Mouse (Mus musculus): ENCODE data around the gene Arfgap2. TPM values are rescaled to one million over a fixed set of nuclear protein-coding genes. Genes with fewer than 3 reads are reported as not detected.

Gene Arfgap2
- polyA plus RNA-seq, 1 experiment = 60.4 TPM

GRCm38 (mm10) chr2:91305926-91306325 is 41.2 kb downstream of the Arfgap2 start:
- Histone ChIP-seq H3K27me3 (ENCODE audit: control insufficient read depth, insufficient read depth, insufficient read length) (no peaks in the 10 kb centered on the region), H3K36me3 (ENCODE audit: control insufficient read depth, insufficient read depth) (no peaks in the 10 kb centered on the region), H3ac (ENCODE audit: control insufficient read depth, insufficient read length) (no peak overlapping the region), H3K79me2 (ENCODE audit: control insufficient read depth, insufficient read depth) (no peaks in the 10 kb centered on the region), H3K4me2 (ENCODE audit: low read depth) (no peak overlapping the region), H3K4me3 (no peak overlapping the region)
- TF ChIP-seq POLR2A (IDR thresholded peaks at IDR 0.05; ENCODE audit: insufficient read length, low read depth) = no peak
- TF ChIP-seq E2F4 (IDR thresholded peaks at IDR 0.05; ENCODE audit: insufficient read depth) = no peak

- TF ChIP-seq USF1 (IDR thresholded peaks at IDR 0.05; ENCODE audit: low read depth) (no peak), POLR2A (IDR thresholded peaks at IDR 0.05; ENCODE audit: insufficient read length, low read depth) (no peak), POLR2AphosphoS2 (IDR thresholded peaks at IDR 0.05; ENCODE audit: insufficient read length, low read depth) (no peak), E2F4 (IDR thresholded peaks at IDR 0.05; ENCODE audit: insufficient read depth) (no peak), MYOG (IDR thresholded peaks at IDR 0.05; ENCODE audit: control insufficient read depth in 1 of 3, insufficient read depth in 1 of 3, insufficient read length in 2 of 3, low read depth in 2 of 3) (no peak), SRF (IDR thresholded peaks at IDR 0.05; ENCODE audit: control insufficient read depth, insufficient read length, low read depth) (no peak), TCF12 (IDR thresholded peaks at IDR 0.05; ENCODE audit: insufficient read depth, poor library complexity, severe bottlenecking) (no peak), MYOD1 (IDR thresholded peaks at IDR 0.05; ENCODE audit: control insufficient read depth in 1 of 3, insufficient read length in 2 of 3, low read depth in 2 of 3) (no peak), CEBPB (IDR thresholded peaks at IDR 0.05; ENCODE audit: insufficient read depth, poor library complexity, severe bottlenecking) (no peak), TCF3 (IDR thresholded peaks at IDR 0.05; ENCODE audit: insufficient read length, low read depth) (no peak), REST (IDR thresholded peaks at IDR 0.05; ENCODE audit: insufficient read depth, insufficient read length) (no peak), MAX (IDR thresholded peaks at IDR 0.05; ENCODE audit: low read depth) (no peak)
- H3K36me3 ChIP-seq (ENCODE audit: control insufficient read depth, insufficient read depth) = no peaks in the 10 kb centered on the region
- H3K4me2 ChIP-seq (ENCODE audit: low read depth) = no peak overlapping the region
- H3K4me3 ChIP-seq = no peak overlapping the region
- H3ac ChIP-seq (ENCODE audit: control insufficient read depth, insufficient read length) = no peak overlapping the region
- H3K79me2 ChIP-seq (ENCODE audit: control insufficient read depth, insufficient read depth) = no peaks in the 10 kb centered on the region
- H3K27me3 ChIP-seq (ENCODE audit: control insufficient read depth, insufficient read depth, insufficient read length) = no peaks in the 10 kb centered on the region
Observed at GRCm38 (mm10) chr2:91306589-91306988, 41.8 kb downstream of the Arfgap2 start.

- Histone ChIP-seq H3K27me3 (ENCODE audit: control insufficient read depth, insufficient read depth, insufficient read length) (no peaks in the 10 kb centered on the region), H3K4me2 (ENCODE audit: low read depth) (no peak overlapping the region), H3K4me3 (no peak overlapping the region), H3K79me2 (ENCODE audit: control insufficient read depth, insufficient read depth) (no peaks in the 10 kb centered on the region), H3ac (ENCODE audit: control insufficient read depth, insufficient read length) (no peak overlapping the region), H3K36me3 (ENCODE audit: control insufficient read depth, insufficient read depth) (no peaks in the 10 kb centered on the region)
- TF ChIP-seq POLR2A (IDR thresholded peaks at IDR 0.05; ENCODE audit: insufficient read length, low read depth) = no peak
- peak in 1 of 3 experiments; percentile 9 for TF ChIP-seq MYOG (IDR thresholded peaks at IDR 0.05; ENCODE audit: control insufficient read depth in 1 of 3, insufficient read depth in 1 of 3, insufficient read length in 2 of 3, low read depth in 2 of 3)
Observed at GRCm38 (mm10) chr2:91308680-91309079, 43.9 kb downstream of the Arfgap2 start.

- Histone ChIP-seq H3K36me3 (ENCODE audit: control insufficient read depth, insufficient read depth) (no peaks in the 10 kb centered on the region), H3K4me2 (ENCODE audit: low read depth) (no peak overlapping the region), H3ac (ENCODE audit: control insufficient read depth, insufficient read length) (no peak overlapping the region), H3K27me3 (ENCODE audit: control insufficient read depth, insufficient read depth, insufficient read length) (no peaks in the 10 kb centered on the region), H3K79me2 (ENCODE audit: control insufficient read depth, insufficient read depth) (no peaks in the 10 kb centered on the region), H3K4me3 (no peak overlapping the region)
- TF ChIP-seq POLR2A (IDR thresholded peaks at IDR 0.05; ENCODE audit: insufficient read length, low read depth) (no peak), TCF12 (IDR thresholded peaks at IDR 0.05; ENCODE audit: insufficient read depth, poor library complexity, severe bottlenecking) (no peak), MYOG (IDR thresholded peaks at IDR 0.05; ENCODE audit: control insufficient read depth in 1 of 3, insufficient read depth in 1 of 3, insufficient read length in 2 of 3, low read depth in 2 of 3) (no peak), POLR2AphosphoS2 (IDR thresholded peaks at IDR 0.05; ENCODE audit: insufficient read length, low read depth) (no peak), TCF3 (IDR thresholded peaks at IDR 0.05; ENCODE audit: insufficient read length, low read depth) (no peak), E2F4 (IDR thresholded peaks at IDR 0.05; ENCODE audit: insufficient read depth) (no peak)
Observed at GRCm38 (mm10) chr2:91309546-91309945, 44.8 kb downstream of the Arfgap2 start.

- H3K4me2 ChIP-seq (ENCODE audit: low read depth) = peak overlapping the region; percentile 57
- no peaks in the 10 kb centered on the region for H3K79me2 ChIP-seq (ENCODE audit: control insufficient read depth, insufficient read depth)
- no peak overlapping the region for H3ac ChIP-seq (ENCODE audit: control insufficient read depth, insufficient read length)
- H3K27me3 ChIP-seq (ENCODE audit: control insufficient read depth, insufficient read depth, insufficient read length) = no peaks in the 10 kb centered on the region
- no peak overlapping the region for H3K4me3 ChIP-seq
- TF ChIP-seq MYOD1 (IDR thresholded peaks at IDR 0.05; ENCODE audit: control insufficient read depth in 1 of 3, insufficient read length in 2 of 3, low read depth in 2 of 3) (peak in 2 of 3 experiments; percentile 28 to 48), SRF (IDR thresholded peaks at IDR 0.05; ENCODE audit: control insufficient read depth, insufficient read length, low read depth) (no peak), MAX (IDR thresholded peaks at IDR 0.05; ENCODE audit: low read depth) (no peak)
- H3K36me3 ChIP-seq (ENCODE audit: control insufficient read depth, insufficient read depth) = no peaks in the 10 kb centered on the region
Observed at GRCm38 (mm10) chr2:91312578-91313311, 48.0 kb downstream of the Arfgap2 start.
